Mouse (Mus musculus) ES-Bruce4 (cell line): ENCODE data around the gene Mark1.

Experiments
- CTCF ChIP-seq: IDR thresholded peaks from one replicate; pipeline ENCODE4 v1.8.1; 2011; ENCODE audit warnings: low read depth, low read length
- POLR2A ChIP-seq: IDR thresholded peaks from one replicate; pipeline ENCODE4 v1.8.1; 2011; ENCODE audit warnings: low read length; ENCODE audit not compliant: insufficient read depth

DNA sequence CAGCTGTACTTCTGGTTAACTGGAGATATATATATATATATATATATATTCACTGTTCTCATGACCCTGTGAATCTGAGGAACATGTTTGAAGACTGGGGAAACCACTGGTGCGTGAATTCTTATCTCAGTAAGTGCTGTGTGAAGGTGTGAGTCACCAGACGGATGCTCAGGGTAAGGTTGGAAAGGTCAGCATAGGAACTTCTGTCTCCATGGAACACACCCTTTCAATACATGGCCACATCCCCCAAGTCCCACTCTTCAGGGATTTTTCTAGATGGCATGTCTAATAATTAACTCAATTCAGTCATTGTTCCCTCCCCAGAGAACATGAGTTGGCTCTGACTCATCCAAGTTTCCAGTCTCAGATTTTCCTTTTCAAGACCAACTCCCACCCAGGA, 137.8 kb downstream of the Mark1 start:
- no peak for TF ChIP-seq CTCF
- TF ChIP-seq POLR2A, result no peak
